Mouse (Mus musculus) adrenal gland, adult (tissue): ENCODE measurements around the gene Ppil2.

ENCODE experiments used
- DNase-seq, 2 experiments: peaks; one replicate each; pipeline ENCODE4 v3.0.0; 2022 to 2023; ENCODE audit warnings: low spot score in 1 of 2; ENCODE audit not compliant: inconsistent age in 2 of 2

The Ppil2 gene

GRCm38 (mm10) chr16:17110771-17111743, at the start of gene Ppil2:
TSS of gene Ppil2 (minus strand) at chr16:17111257.
- DNase-seq = peak; percentile 75 to 92

DNA sequence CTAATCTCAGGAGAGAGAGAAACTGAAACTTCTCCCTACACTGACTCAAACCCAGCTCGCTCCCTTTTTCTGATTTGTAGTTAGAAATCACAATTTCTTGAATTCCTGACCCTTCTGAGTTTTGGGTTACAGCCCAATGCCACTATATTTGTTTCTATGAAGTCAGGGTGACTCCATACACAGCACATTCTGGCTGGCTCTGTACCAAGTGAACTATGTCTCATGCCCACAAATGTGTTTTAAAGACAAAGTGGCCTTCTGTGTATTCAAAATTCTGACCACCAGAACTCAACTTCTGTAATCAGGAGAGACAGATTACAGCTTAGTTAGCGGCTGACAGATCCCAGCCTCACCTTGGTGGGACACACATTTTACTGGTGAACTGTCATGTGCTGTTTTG, 43.3 kb upstream of the Ppil2 start:
- peak; percentile 46 to 80 for DNase-seq

DNA sequence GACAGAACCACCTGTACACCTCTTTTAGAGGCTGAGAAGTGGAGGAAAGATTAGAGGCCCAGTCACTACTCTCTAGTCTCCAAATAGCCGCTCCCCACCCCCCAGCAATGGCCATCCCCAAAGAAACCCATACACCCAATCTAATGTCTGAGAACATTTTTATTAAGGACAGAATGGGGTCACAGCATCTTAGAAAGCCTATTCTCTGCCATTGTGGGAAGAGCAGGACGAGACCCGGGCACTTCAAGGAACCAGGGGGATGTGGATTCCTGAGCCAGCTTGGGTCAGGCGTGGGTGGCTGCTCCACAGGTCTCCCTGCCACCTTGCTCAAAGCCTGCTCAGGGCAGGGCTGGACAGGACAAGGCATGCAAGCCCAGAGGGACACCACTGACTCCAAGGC, 40.8 kb upstream of the Ppil2 start:
- DNase-seq = no peak

- DNase-seq = no peak
Observed at GRCm38 (mm10) chr16:17150520-17151258, 39.6 kb upstream of the Ppil2 start.

DNA sequence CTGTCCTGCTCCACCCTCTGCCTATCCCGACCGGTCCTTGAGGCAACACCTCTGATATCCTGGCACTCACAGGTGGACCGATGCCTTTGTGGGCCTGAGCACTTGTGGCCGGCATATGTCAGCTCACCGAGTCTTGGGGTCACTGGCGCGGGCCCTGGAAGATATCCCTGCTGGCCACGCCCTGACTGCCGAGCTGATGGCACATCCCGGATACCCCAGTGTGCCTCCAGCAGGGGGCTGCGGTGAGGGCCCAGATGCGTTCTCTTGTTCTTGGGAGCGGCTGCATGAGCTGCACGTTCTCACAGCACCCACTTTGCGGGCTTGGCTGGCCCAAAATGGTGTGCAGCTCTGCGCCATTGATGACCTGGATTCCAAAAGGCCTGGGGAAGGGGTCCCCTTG, 37.0 kb upstream of the Ppil2 start:
- peak in 1 of 2 experiments; percentile 61 for DNase-seq

GRCm38 (mm10) chr16:17147391-17147929, 36.4 kb upstream of the Ppil2 start:
- DNase-seq = peak; percentile 26 to 49

GRCm38 (mm10) chr16:17146772-17147235, 35.7 kb upstream of the Ppil2 start, which contains the start of gene Ccdc116:
TSS of gene Ccdc116 (minus strand) at chr16:17147229.
- DNase-seq = peak; percentile 81 to 91

- DNase-seq = no peak
Observed at GRCm38 (mm10) chr16:17144339-17144738, 33.3 kb upstream of the Ppil2 start, which contains the start of gene Ydjc. TSS of gene Ydjc (plus strand) at chr16:17144621.

DNA sequence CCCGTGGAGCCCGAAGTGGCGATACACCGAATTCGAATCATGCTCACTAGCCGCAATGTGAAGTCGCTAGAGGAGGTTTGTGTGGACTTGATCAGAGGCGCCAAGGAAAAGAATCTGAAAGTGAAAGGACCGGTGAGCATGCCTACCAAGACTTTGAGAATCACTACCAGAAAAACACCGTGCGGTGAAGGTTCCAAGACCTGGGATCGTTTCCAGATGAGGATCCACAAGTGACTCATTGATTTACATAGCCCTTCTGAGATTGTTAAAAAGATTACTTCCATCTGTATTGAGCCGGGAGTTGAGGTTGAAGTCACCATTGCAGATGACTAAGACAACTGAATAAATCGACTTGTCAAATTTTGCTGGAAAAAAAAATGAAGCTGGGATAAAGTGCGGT, 26.3 kb upstream of the Ppil2 start:
- DNase-seq = peak in 1 of 2 experiments; percentile 56

GRCm38 (mm10) chr16:17132906-17133200, 21.8 kb upstream of the Ppil2 start:
- no peak for DNase-seq

DNA sequence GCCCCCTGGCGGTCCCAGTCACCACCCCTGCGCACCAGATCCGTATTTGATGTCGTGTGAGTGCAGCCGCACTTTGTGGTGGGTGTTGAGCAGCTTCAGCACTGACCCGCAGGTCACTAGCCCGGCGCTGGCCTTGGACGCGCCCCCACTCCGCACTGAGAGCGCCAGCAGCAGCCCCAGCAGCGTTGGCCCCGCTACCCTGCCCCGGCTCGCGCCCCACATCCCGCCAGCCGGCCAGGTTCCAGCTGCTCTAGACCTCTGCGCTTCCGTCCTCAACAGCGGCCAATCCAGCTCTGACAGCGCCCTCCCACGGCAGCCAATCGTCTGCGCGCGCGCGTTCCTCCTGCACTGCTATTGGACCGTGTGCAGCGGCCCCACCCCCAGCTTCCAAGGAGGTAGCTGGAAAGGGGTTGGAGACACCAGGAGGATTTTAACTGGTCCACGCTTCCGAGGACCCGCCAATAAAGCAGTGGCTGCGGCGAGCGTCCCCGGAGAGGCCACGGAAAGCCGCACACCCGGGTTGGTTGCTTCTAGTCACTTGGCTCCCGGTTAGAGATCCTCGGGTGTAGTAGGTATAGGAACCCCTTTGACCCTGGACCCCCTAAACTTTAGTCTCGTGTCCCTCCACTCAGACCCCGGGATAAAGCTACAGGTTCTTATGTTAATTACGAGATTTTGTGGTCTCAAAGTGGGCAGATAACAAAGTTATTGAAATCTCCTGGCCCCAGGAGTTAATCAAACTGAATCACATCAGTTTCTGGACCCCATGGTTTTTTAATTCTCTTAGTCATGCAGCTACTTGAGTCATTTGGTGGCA, 21.2 kb upstream of the Ppil2 start, which contains the start of gene Sdf2l1:
Gene Sdf2l1, minus strand, starts transcription at position 295 of the 817 bp plus-strand sequence.
- DNase-seq = peak; percentile 97 to 99

GRCm38 (mm10) chr16:17131191-17132088, 20.4 kb upstream of the Ppil2 start:
- no peak for DNase-seq

- DNase-seq = peak; percentile 35 to 79
Observed at GRCm38 (mm10) chr16:17127292-17127691, 16.2 kb upstream of the Ppil2 start.

- peak; percentile 77 to 93 for DNase-seq
Observed at GRCm38 (mm10) chr16:17124871-17125520, 13.9 kb upstream of the Ppil2 start, which contains the start of gene 2610318N02Rik. TSS of gene 2610318N02Rik (minus strand) at chr16:17125167.

DNA sequence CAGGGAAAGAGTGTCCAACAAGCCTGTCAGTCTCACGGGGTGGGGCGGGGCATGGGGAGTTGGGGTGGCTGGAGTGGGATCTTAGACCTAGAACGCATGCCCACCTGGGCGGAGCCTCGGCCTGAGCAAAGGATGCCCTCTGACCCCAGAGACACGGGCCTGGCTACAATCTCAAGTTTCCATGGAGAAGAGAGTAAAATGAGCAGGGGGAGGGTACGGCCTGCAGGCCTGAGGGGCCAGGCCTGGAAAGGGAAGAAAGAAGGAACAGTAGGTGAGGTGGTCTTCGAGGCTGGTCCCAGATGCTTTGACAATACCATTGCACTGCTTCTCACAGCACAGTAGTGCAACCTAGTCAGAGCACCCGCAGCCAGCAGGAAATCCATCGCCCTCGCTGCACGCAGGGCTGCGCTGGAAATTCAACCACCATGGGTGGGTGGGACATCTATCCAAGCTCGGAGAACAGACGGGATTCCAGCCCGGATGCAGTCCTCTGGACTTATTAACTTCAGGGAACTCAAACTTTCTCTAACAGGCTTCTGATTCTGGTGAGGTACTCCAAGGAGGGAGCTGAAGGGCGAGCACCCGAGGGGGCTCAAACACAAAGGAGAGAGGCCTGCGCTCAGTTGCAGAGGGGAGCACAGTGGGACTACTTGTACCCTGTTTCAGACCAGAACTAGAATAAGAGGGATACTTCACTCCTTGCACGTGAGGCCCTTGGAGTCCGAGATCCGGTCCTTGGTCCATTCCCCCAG, 13.2 kb upstream of the Ppil2 start:
- no peak for DNase-seq

GRCm38 (mm10) chr16:17121569-17121968, 10.5 kb upstream of the Ppil2 start:
- no peak for DNase-seq

GRCm38 (mm10) chr16:17117309-17117799, 6.3 kb upstream of the Ppil2 start:
- DNase-seq = no peak

DNA sequence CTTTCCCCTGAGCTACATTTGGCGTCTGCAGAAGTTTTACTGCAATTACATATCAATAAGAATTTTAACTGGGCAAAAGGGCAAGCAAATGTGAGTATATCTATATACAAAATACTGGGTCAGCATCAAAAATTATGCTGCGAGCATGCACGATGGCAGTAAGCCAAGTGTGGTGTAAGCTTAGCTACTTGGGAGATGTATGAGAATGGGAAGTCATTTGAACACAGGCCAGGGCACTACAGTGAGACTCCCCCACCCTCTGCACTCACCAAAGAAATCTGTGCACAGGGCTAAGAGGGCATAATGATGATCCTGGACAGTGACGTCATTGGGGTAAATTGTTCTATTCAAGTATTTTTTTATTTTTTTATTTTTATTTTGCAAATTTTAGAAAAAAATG, 6.5 kb downstream of the Ppil2 start:
- no peak for DNase-seq
